Mouse (Mus musculus): ENCODE data around the gene Sel1l3. TPM values are rescaled to one million over a fixed set of nuclear protein-coding genes. Genes with fewer than 3 reads are reported as not detected.

The Sel1l3 gene
- polyA plus RNA-seq, 1 experiment from 2014 or later = 1.5 TPM

DNA sequence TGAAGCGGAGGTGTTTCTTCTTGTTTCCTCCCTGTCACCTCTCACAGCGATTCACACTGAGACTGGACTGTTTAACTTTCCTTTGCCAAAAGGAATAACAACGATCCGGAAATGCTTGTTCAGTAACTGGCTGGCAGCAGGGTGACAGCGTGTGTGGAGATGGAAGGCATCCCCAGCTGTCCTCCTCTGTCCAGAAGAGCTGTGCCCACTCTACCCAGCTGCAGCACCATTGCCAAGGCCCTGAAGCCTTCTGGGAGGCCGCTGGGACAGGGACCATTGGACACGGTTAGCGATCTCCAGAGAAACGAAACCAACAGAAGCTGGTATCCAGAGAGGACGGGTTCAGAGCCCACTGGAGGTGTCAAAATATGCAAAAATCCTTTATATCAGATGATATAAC lies 30.2 kb upstream of the Sel1l3 start:
- H3K9me3 ChIP-seq (ENCODE audit: control insufficient read depth, low read length) = no peaks in the 10 kb centered on the region
- ATAC-seq (ENCODE audit: insufficient number of reproducible peaks, low FRiP score, low TSS enrichment, low read depth) (no peak), DNase-seq (ENCODE audit: low spot score) (no peak)
- no peaks in the 10 kb centered on the region for H3K4me1 ChIP-seq (ENCODE audit: control insufficient read depth, insufficient read depth, low read length)
- no peak overlapping the region for H3K4me2 ChIP-seq (ENCODE audit: low read depth, severe bottlenecking)
- WGBS = 77% methylated on average over 10 of the region's 10 CpGs
- no peak overlapping the region for H3K9ac ChIP-seq (ENCODE audit: low read length)
- no peaks in the 10 kb centered on the region for H3K36me3 ChIP-seq (ENCODE audit: control insufficient read depth, insufficient read depth, low read length)
- H3K27me3 ChIP-seq (ENCODE audit: control insufficient read depth, insufficient read depth, low read length) = no peaks in the 10 kb centered on the region
- no peak overlapping the region for H3K4me3 ChIP-seq (ENCODE audit: low read depth, low read length)
- H3K27ac ChIP-seq (replicated peaks; ENCODE audit: low read depth, low read length) = no peak overlapping the region

DNA sequence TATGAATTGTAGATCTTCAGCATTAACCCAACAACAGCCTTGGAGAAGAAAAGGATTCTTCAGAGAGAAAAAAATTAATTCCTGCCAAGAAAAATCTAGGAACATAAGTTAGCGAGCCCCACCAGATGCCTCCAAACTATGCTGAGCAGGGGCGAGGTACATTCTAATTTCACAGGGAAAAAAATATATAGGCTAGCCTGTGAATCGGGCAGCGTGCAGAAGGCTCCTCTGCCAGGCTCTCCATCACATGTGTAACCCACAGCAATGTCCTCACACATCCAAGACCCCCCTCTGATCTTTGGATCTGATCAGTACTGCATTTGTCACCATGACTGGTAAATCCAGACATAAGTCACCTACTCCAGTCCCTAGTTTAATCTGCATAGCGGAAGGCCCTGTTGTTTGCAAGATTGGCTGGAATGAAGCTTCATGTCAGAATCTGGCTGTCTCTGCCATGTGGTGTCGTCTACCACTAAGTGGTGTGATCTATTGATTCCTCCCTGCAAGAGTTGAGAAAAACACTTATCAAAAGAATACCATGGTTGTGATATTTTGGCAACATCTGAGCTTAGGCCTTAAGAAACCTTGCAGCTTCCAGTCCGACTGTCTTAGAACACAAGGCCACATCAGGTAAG lies 29.3 kb upstream of the Sel1l3 start:
- Histone ChIP-seq H3K9ac (ENCODE audit: low read length) (no peak overlapping the region), H3K9me3 (ENCODE audit: control insufficient read depth, low read length) (no peaks in the 10 kb centered on the region), H3K4me3 (ENCODE audit: low read depth, low read length) (no peak overlapping the region), H3K4me1 (ENCODE audit: control insufficient read depth, insufficient read depth, low read length) (no peaks in the 10 kb centered on the region), H3K27me3 (ENCODE audit: control insufficient read depth, insufficient read depth, low read length) (no peaks in the 10 kb centered on the region), H3K27ac (replicated peaks; ENCODE audit: low read depth, low read length) (no peak overlapping the region), H3K4me2 (ENCODE audit: low read depth, severe bottlenecking) (no peak overlapping the region), H3K36me3 (ENCODE audit: control insufficient read depth, insufficient read depth, low read length) (no peaks in the 10 kb centered on the region)
- 93% methylated on average over 7 of the region's 7 CpGs for WGBS
- no peak for DNase-seq (ENCODE audit: low spot score)
- no peak for ATAC-seq (ENCODE audit: insufficient number of reproducible peaks, low FRiP score, low TSS enrichment, low read depth)

DNA sequence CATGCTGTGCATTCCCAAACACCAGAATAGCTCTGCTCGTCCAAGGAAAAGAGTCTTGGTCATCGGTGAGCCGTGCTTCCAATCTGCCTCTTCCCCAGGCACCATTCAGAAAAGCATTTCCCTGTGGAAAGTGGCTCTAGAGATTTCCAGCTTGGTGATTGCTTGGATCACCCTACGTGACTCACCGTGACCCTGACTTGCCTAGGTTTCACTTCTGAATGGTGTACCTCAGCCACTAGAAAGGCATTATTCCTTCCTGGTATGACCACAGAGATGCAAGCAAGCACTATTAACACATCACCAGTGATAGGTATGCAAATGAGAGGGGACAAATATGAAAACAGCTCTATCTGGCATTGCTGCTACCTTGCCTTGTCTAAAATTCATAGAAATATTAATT lies 28.2 kb upstream of the Sel1l3 start:
- H3K36me3 ChIP-seq (ENCODE audit: control insufficient read depth, insufficient read depth, low read length) = no peaks in the 10 kb centered on the region
- no peak for ATAC-seq (ENCODE audit: insufficient number of reproducible peaks, low FRiP score, low TSS enrichment, low read depth)
- H3K9me3 ChIP-seq (ENCODE audit: control insufficient read depth, low read length) = no peaks in the 10 kb centered on the region
- no peaks in the 10 kb centered on the region for H3K27me3 ChIP-seq (ENCODE audit: control insufficient read depth, insufficient read depth, low read length)
- WGBS = 87% methylated on average over 5 of the region's 5 CpGs
- no peak for DNase-seq (ENCODE audit: low spot score)
- H3K4me1 ChIP-seq (ENCODE audit: control insufficient read depth, insufficient read depth, low read length) = no peaks in the 10 kb centered on the region
- no peak overlapping the region for H3K4me2 ChIP-seq (ENCODE audit: low read depth, severe bottlenecking)
- H3K27ac ChIP-seq (replicated peaks; ENCODE audit: low read depth, low read length) = no peak overlapping the region
- H3K9ac ChIP-seq (ENCODE audit: low read length) = no peak overlapping the region
- no peak overlapping the region for H3K4me3 ChIP-seq (ENCODE audit: low read depth, low read length)

DNA sequence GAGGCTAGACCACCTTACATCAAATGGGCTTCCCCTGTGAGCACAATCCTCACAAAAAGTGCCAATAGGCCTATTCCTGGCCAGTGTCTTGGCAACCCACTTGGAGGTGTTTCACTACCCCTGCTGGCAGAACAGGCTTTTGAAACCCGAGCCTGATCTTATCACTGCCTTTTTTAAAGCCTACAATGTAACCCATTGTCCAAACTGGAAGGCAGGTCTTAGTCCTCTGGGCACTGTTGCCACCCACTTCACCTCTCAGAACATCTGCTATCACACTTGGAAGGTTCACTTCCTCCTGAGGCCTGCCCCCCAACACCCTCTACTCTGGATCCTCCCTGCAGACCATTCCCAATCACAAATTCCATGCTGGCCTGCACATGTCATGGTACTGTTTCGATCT lies 27.4 kb upstream of the Sel1l3 start:
- DNase-seq (ENCODE audit: low spot score) = no peak
- Histone ChIP-seq H3K27ac (replicated peaks; ENCODE audit: low read depth, low read length) (no peak overlapping the region), H3K4me2 (ENCODE audit: low read depth, severe bottlenecking) (no peak overlapping the region), H3K4me1 (ENCODE audit: control insufficient read depth, insufficient read depth, low read length) (no peaks in the 10 kb centered on the region), H3K36me3 (ENCODE audit: control insufficient read depth, insufficient read depth, low read length) (no peaks in the 10 kb centered on the region), H3K9me3 (ENCODE audit: control insufficient read depth, low read length) (no peaks in the 10 kb centered on the region), H3K4me3 (ENCODE audit: low read depth, low read length) (no peak overlapping the region), H3K9ac (ENCODE audit: low read length) (no peak overlapping the region), H3K27me3 (ENCODE audit: control insufficient read depth, insufficient read depth, low read length) (no peaks in the 10 kb centered on the region)
- ATAC-seq (ENCODE audit: insufficient number of reproducible peaks, low FRiP score, low TSS enrichment, low read depth) = no peak
- 47% methylated on average over 2 of the region's 2 CpGs for WGBS

DNA sequence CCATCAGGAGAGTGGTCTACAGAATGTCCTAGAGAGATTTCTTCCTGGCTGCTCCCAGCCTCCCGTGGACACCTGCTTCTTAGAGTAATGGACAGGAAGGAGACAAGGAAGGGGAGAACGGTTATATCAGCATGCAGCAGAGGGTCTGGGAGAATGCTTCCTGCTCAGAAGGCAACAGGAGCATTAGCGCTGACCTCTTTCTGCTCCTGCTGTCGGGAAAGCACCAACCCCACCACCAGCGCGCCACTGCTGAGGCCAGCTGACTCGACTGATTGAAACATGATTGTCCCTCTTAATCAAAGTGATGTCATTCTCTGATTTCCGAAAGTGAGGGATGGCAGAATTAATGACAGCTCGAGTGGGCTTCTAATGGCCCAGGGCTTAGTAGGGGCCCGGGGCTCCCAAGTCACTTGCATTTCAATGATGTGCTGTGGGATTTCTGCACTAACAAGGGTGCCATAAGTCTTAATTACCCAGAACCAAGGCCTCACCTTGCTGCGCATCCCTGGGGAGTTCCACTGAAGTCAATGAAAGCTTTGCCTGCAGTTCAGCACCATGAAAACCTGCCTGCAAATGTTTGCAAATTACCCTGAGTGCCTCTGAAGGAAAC lies 26.2 kb upstream of the Sel1l3 start:
- Histone ChIP-seq H3K9me3 (ENCODE audit: control insufficient read depth, low read length) (no peaks in the 10 kb centered on the region), H3K4me1 (ENCODE audit: control insufficient read depth, insufficient read depth, low read length) (0 out of 2 replicates have a peak, but pooled peaks cover 2% of the 10 kb centered on the region), H3K27ac (replicated peaks; ENCODE audit: low read depth, low read length) (no peak overlapping the region), H3K9ac (ENCODE audit: low read length) (no peak overlapping the region), H3K36me3 (ENCODE audit: control insufficient read depth, insufficient read depth, low read length) (no peaks in the 10 kb centered on the region), H3K4me3 (ENCODE audit: low read depth, low read length) (no peak overlapping the region), H3K27me3 (ENCODE audit: control insufficient read depth, insufficient read depth, low read length) (no peaks in the 10 kb centered on the region), H3K4me2 (ENCODE audit: low read depth, severe bottlenecking) (no peak overlapping the region)
- ATAC-seq (ENCODE audit: insufficient number of reproducible peaks, low FRiP score, low TSS enrichment, low read depth) (no peak), DNase-seq (ENCODE audit: low spot score) (no peak)
- 44% methylated on average over 11 of the region's 11 CpGs for WGBS

DNA sequence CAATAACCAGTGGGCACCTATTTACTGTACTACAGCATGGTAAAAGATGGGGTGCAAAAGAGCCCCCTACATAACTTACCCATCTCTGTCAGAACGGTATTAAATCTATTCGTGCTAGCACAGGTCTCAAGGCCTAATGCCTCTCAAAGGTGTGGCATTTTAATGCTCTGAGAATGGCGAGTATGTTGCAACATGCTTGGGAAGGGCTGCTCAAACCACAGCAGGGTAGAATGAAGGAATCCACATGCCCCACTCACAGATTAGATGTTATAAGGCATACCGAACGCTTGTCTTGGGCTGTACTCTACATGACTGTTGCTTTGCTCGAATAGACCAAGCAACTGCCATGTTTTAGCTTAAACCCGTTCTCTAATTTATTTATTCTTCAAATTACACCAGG lies 25.5 kb upstream of the Sel1l3 start:
- no peak for ATAC-seq (ENCODE audit: insufficient number of reproducible peaks, low FRiP score, low TSS enrichment, low read depth)
- DNase-seq (ENCODE audit: low spot score) = no peak
- H3K27ac ChIP-seq (replicated peaks; ENCODE audit: low read depth, low read length) = no peak overlapping the region
- H3K27me3 ChIP-seq (ENCODE audit: control insufficient read depth, insufficient read depth, low read length) = no peaks in the 10 kb centered on the region
- no peaks in the 10 kb centered on the region for H3K9me3 ChIP-seq (ENCODE audit: control insufficient read depth, low read length)
- H3K36me3 ChIP-seq (ENCODE audit: control insufficient read depth, insufficient read depth, low read length) = no peaks in the 10 kb centered on the region
- H3K4me1 ChIP-seq (ENCODE audit: control insufficient read depth, insufficient read depth, low read length) = 0 out of 2 replicates have a peak, but pooled peaks cover 2% of the 10 kb centered on the region
- H3K4me2 ChIP-seq (ENCODE audit: low read depth, severe bottlenecking) = no peak overlapping the region
- WGBS = 91% methylated on average over 7 of the region's 7 CpGs
- no peak overlapping the region for H3K4me3 ChIP-seq (ENCODE audit: low read depth, low read length)
- no peak overlapping the region for H3K9ac ChIP-seq (ENCODE audit: low read length)

DNA sequence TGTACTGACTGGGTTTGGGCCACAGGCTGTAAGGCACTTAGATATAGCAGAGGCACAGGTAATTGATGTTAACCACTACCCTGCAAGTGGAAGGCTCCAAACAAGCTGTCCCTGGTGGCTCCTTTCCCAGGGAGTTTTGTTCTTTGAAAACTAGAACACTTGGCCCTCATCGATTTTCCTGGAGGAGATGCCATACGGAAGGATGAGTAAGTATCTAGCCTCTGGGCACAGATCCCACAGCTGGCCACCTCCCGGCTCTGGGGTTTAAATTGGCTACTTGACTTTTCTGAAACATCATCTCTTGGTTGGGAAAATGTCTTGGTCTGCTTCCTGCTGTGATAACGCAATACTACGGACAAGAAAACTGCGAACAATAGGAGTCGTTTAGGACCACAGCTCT lies 25.0 kb upstream of the Sel1l3 start:
- Histone ChIP-seq H3K4me3 (ENCODE audit: low read depth, low read length) (no peak overlapping the region), H3K27me3 (ENCODE audit: control insufficient read depth, insufficient read depth, low read length) (no peaks in the 10 kb centered on the region), H3K36me3 (ENCODE audit: control insufficient read depth, insufficient read depth, low read length) (no peaks in the 10 kb centered on the region), H3K9ac (ENCODE audit: low read length) (no peak overlapping the region), H3K27ac (replicated peaks; ENCODE audit: low read depth, low read length) (no peak overlapping the region), H3K4me2 (ENCODE audit: low read depth, severe bottlenecking) (no peak overlapping the region), H3K4me1 (ENCODE audit: control insufficient read depth, insufficient read depth, low read length) (0 out of 2 replicates have a peak, but pooled peaks cover 2% of the 10 kb centered on the region), H3K9me3 (ENCODE audit: control insufficient read depth, low read length) (no peaks in the 10 kb centered on the region)
- DNase-seq (ENCODE audit: low spot score) (no peak), ATAC-seq (ENCODE audit: insufficient number of reproducible peaks, low FRiP score, low TSS enrichment, low read depth) (no peak)
- WGBS = 85% methylated on average over 7 of the region's 7 CpGs

DNA sequence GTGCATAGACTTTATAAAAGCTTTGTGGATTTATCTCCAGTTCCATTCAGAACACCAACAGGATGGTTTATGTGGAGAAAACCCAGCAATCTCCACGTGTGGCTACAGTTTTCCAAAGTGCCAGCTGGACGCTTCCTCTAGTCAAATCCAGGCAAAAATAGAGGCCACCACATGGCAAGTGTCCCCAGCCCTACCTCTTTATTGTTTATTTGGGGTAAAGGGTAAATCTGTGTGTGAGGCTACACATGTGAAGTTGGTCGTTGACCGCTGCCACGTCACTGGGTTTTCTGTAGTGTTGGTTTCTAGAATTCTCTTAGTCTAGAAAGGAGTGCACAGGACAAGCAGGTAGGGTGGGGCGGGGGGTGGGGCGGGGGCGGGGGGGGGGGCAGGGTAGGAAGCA lies 23.0 kb upstream of the Sel1l3 start:
- 82% methylated on average over 7 of the region's 8 CpGs for WGBS
- Histone ChIP-seq H3K36me3 (ENCODE audit: control insufficient read depth, insufficient read depth, low read length) (no peaks in the 10 kb centered on the region), H3K27me3 (ENCODE audit: control insufficient read depth, insufficient read depth, low read length) (no peaks in the 10 kb centered on the region), H3K27ac (replicated peaks; ENCODE audit: low read depth, low read length) (no peak overlapping the region), H3K9me3 (ENCODE audit: control insufficient read depth, low read length) (no peaks in the 10 kb centered on the region), H3K4me1 (ENCODE audit: control insufficient read depth, insufficient read depth, low read length) (0 out of 2 replicates have a peak, but pooled peaks cover 2% of the 10 kb centered on the region), H3K9ac (ENCODE audit: low read length) (no peak overlapping the region), H3K4me3 (ENCODE audit: low read depth, low read length) (no peak overlapping the region), H3K4me2 (ENCODE audit: low read depth, severe bottlenecking) (no peak overlapping the region)
- no peak for DNase-seq (ENCODE audit: low spot score)
- no peak for ATAC-seq (ENCODE audit: insufficient number of reproducible peaks, low FRiP score, low TSS enrichment, low read depth)

DNA sequence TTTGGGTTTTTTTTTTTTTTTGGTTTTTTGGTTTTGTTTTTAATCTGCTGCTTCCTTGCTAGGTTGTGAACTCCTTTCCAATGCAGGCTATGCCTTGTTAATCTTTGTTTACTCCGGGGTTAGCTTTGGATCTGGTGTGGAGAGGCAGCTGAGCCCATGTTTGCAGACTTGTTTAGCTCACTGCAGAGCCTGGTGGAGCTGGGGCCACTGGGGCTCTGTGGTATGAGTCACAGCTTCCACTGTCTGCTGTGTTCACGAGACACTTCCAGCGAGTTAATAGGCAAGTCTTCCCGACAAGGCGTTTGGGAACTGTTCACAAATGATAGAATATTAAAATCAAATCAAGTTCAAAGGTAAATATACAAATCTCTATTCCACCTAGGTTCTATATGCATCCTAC lies 22.4 kb upstream of the Sel1l3 start:
- no peak for ATAC-seq (ENCODE audit: insufficient number of reproducible peaks, low FRiP score, low TSS enrichment, low read depth)
- 0 out of 2 replicates have a peak, but pooled peaks cover 2% of the 10 kb centered on the region for H3K4me1 ChIP-seq (ENCODE audit: control insufficient read depth, insufficient read depth, low read length)
- no peaks in the 10 kb centered on the region for H3K36me3 ChIP-seq (ENCODE audit: control insufficient read depth, insufficient read depth, low read length)
- no peaks in the 10 kb centered on the region for H3K9me3 ChIP-seq (ENCODE audit: control insufficient read depth, low read length)
- 48% methylated on average over 5 of the region's 5 CpGs for WGBS
- no peak overlapping the region for H3K9ac ChIP-seq (ENCODE audit: low read length)
- no peak overlapping the region for H3K4me3 ChIP-seq (ENCODE audit: low read depth, low read length)
- no peak for DNase-seq (ENCODE audit: low spot score)
- no peak overlapping the region for H3K27ac ChIP-seq (replicated peaks; ENCODE audit: low read depth, low read length)
- no peak overlapping the region for H3K4me2 ChIP-seq (ENCODE audit: low read depth, severe bottlenecking)
- no peaks in the 10 kb centered on the region for H3K27me3 ChIP-seq (ENCODE audit: control insufficient read depth, insufficient read depth, low read length)
